Mouse (Mus musculus) adrenal gland, adult (tissue): ENCODE data around the gene Efna5.

Experiments
- DNase-seq, 2 experiments: peaks; one replicate each; pipeline ENCODE4 v3.0.0; 2022 to 2023; ENCODE audit warnings: low spot score in 1 of 2; ENCODE audit not compliant: inconsistent age in 2 of 2

The Efna5 gene

DNA sequence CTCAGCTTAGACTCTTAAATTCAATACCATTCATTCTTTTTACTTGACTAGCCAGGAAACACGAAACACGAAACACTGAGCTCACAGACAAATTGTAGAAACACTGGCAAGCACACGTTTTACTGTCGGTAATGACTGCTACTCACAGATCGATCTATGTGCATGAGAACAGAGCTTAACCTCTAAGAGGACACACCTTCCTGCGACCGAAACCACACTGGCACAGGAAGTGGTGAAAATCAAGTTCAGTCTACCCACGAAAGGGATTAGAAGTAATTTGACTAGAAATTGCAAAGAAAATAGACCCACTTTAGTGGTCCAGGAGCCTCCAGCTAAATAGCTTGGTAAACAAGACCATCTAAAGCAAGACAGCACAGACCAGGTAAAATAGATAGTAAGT is 23.8 kb downstream of the Efna5 start:
- no peak for DNase-seq

DNA sequence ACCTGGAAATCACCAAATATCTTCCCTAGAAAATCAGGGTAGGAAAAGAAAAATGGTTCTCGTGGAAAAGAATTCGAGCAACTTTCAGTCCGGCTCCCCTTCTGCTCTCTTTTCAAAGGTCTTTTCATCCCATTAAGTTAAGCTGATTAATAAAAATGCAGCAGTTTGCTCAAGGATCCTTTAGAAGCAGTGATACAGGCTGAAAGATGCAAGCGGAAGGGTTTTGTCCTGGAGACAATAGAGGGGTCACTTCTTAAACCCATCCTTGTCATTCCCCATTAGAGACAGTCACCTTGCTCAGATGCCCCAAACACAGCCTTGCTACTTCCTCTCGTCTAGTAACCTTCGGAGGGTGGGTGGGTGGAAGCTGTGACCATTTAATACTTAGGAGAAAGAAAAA is 27.4 kb downstream of the Efna5 start:
- no peak for DNase-seq

DNA sequence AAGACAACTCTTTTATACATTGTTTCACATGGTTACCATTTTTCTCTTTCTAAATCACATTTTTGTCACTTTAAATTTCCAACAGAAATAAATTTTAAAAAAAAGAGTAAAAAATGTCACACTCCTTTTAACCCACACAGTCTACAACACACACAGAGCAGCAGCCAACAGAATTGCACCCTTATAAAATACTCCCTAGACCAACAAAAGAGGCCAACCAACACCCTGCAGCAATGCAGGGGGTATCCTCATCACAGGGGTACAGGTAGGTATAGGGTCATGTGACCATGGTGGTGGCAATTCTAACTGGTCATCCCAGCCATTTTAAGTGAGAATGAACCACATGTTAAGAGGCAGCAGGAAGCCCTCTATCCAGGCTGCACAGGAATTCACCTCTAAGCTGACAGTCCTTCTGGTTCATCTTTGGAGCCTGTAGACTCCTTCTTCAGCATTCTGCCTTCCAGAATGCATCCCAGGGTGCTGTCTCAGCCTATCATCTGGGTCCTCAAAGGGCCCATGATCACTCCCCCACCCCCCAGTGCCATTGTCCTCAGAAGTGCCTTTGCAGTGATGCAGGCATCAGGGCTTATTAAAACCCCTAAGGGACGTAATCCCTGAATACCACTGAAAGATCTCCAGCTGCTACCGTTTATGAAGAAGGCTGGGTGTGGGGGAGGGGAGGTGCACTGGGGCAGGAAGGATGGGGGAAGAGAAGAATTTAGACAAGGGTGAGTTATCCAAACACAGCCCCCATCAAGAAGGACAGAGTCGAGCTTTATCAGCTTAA is 28.1 kb downstream of the Efna5 start:
- no peak for DNase-seq

DNA sequence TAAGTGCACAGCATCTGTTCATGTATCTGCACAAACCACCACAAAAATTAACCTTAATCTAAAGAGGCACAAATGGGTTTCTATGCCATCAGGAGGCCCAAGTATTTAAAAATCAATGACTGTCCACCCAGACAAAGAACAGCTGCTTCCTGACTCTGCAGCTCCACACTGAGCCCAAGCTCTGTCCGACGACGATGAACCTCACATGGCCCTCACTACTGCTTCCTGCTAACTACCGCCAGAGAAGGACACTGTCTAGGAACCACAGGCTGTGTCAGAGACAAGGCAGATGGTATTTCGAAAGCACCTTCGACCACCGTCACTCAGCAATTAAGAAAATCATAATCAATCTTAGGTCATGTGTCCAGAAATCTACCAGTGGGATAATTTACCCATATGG is 29.8 kb downstream of the Efna5 start:
- no peak for DNase-seq

DNA sequence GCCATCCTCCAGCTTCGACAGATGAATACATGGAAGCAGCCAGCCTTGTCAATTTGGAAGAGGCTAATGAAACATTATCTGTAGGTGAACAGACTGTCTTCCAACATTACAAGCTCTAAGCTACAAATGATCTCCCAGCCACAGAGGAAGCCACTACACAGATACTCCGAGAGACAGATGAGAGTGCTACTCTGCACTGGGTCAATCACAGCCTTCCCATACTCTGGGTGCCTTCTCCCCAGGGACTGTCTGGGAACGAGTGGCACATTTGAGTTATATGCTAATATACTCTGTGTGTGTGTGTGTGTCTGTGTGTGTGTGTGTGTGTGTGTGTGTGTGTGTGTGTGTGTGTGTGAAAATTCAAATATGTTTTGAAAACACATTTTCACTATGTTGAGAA is 30.5 kb downstream of the Efna5 start:
- no peak for DNase-seq

DNA sequence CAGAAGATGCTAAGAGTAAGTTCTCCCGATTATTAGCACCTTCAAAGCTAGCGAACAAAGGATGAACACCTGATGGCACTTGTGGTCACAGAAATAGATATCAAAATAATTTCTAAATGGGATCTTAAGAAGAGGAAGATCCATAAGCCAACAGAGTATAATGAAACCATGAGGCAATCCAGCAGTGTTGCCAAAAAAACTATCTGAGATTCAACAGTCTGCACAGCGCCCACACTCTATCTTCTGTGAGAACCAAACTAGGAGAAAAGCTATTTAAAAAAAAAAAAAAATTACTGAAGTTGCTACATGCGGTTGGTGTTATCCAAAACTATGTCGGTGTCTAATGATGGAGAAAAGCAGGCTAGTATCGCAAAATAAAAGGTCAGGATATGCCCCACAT is 31.4 kb downstream of the Efna5 start:
- no peak for DNase-seq

DNA sequence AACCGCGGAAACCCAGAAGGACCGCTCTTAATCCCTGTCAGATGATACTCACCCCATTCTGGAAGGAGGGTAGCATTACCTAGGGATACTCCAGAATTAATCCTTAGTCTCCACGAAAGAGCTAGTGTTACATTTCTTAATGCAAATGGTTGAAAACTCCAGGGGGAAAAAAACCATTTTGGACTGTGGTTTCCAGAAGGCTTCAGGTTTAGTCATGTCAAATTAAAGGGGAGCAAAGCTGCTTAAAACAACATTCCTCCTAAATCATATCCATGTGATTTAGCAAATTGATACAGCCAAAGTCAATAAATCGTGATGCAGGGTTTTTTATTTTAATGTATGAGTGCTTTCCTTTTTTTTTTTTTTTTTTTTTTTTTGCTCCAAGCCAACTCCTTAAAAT is 35.5 kb downstream of the Efna5 start:
- no peak for DNase-seq

DNA sequence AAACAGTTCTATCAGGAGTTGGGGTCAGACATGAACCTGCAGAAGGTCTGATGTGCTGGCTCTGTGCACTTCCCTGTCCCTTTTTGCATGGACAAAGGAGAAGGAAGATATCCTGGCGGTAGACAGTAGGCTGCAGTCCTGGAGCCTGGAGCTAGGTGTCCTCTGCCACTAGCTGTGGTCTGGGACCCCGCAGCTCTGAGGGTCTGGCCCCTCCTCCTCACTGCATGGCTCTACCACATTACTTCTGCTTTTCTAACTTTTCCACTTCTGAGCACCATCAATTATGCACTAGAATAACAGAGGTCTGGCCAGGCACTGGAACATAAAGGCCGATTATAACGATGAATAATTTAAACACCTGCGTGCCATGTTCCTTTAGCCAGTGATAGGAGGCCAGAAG is 36.8 kb downstream of the Efna5 start:
- DNase-seq = no peak

DNA sequence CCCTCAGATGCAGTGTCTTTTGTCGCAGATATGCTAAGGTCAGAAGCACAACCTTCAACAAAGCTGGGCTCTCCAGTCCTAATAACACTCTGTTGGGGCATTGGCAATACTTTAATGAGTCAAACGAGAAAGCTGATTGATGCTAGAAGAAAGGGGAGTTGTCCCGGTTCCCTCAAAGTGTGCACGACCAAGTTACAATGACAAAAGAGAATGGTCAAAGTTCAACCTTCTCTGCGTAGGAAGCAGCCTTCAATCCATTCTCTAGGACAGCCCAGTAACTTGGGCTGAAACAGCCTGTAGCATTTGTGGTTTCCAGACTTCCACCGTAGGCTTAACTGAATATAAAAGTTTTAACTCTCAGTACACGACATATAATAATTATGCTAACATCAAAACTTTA is 43.8 kb downstream of the Efna5 start:
- no peak for DNase-seq

DNA sequence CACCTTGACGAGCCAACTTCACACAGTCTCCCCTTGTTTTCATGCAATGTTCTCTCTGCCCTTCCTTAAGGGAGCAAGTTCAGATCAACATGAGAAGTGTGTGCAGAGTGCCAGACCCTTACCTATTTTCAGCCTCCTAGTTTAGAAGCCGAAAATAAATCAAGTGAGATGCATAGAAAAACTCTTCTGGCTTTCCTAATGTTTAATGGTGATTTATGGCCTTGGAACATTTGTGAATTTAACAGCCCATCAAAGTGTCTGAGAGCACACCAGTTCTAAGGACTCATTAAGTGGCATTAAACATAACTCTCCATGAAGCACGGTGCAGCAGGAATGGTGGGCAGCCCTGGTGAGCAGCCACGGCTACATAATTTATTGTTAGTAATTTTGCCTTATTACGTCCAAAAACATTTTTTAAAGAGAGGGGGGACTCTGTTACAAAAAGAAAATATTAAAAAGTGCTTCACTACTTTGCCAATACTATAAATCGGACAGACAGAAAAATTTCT is 44.5 kb downstream of the Efna5 start:
- no peak for DNase-seq

DNA sequence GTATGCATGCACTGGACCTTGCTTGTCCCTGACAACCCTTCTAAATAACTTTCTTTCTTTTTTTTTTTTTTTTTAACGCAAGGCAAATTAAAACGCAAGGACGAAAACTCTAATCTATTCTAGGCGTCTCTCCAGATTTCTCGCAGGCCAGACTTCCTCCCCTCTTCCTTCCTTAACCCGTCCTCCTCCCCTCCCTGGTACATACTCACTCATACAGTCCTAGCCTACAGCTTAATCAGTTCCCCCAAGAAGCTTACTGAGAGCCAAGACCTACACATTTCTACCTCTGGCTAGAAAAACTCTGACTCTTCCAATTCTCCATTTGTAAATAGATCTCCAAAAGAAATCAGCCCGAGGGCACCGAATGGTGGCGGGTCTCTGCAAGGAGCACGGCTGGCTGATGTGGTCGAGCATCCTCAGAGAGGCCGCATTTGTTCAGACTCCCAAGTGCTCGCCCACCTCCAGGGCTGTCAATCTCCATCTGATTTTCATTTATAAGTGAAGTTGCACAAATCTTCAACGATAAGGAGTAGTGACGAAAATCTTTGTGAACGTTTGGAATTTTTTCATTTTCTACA is 48.5 kb downstream of the Efna5 start:
- no peak for DNase-seq

DNA sequence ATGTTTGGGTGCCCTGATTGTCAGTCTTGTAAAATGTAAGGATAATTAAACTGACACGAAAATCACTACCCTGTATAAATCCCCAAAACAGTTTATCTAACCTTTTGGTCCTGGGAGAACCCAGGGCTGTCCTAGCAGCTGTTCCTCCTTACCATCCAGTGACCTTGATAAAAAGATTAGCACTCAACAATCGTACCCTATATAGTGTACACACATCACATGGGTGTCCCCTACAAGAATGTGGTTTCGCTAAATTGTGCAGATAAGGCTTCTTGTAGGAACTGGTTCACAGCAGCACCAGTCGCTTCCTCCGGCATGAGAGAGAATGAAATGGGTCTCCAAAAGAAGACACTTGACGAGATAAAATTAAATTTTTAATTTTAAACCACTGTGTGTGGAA is 53.6 kb downstream of the Efna5 start:
- DNase-seq = no peak

DNA sequence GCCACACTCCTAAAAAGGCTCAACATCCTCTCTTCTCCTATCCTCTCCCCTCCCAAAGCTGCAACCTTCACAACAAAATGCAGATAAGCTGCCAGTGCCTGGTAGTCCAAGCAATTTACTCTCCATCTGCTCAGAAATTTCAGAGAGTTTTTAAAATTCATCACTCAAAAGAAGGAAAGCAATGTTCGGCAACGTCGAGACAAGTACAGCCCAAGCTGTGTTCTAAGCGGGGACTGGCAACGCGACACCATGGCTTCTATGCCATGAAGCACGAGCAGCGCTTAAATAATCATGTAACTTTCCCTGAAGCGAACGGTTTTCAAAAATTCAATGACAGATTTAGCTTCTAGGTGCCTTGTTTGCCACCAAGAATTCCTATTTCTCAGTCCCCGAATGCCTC is 59.9 kb downstream of the Efna5 start:
- no peak for DNase-seq

DNA sequence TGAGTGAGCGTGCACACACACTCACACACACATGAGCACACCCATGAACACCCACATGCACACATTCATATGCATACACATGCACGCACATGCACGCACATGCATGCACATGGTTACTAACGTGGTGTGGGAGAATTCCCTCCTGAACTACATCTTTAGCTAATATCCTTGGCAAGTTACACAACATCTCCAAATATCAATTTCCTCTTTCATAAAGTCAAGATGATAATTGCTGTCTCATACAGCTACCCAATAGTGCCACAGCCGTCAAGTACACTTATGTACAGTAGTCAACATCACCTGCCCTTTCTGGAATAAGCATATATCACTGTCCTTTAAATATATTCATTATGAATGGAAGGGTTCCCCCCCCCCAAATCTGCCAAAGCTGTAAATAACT is 61.2 kb downstream of the Efna5 start:
- DNase-seq = no peak

DNA sequence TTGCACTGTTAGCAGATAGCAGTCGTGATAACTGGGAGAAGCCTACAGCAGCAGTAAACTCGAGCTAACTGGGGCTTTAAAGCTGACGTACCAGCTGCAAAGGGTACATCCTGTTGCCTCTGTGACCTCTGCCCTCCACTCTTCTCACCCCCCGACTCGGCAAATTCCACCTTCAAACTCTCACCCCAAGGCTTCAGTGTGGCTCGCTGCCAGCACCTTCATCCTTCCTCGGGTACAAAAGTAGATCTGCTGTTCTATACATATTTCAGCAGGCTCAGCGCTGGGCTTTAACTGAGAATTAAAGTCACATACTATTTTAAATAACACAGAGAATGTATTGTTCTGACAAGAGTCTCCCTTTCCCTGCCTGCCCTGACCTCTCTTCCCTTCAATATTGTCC is 62.3 kb downstream of the Efna5 start:
- DNase-seq = no peak

DNA sequence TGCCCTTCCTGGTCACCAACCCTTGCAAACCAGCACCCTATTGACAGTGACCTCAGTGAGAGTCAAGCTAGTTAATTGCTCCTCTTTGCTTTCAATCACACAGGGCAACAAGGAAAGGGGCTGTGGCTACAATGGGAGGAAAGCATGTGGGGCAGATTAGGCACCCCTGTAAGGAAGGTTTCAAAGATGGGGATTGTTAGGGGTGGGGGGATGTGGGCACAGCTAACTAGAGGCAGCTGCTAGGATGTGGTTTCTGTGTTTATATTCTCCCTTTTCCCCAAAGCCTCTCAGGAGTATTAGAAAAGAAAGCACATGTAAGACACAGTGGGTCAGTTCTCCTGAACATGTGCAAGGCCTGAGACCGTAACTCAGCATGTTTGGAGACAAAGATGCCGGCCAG is 62.8 kb downstream of the Efna5 start:
- no peak for DNase-seq

DNA sequence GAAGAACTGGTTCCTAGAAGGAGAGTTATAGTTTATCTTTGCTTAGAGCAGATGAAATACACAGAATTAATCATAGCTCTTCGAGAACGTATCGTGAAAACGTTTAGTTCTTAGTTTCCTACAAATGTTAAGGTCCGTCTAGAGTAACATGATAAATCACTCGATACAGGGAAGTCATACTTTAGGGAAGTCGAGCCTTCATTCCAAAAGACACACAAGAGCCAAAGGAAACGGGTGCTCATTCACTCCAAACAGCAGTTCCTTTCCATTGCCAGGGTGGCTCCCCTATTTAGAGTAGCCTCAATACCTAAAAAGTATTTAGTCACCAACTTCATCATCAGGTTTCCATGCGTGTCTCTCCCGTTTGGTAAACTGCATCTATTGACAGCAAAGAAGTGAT is 64.2 kb downstream of the Efna5 start:
- no peak for DNase-seq

DNA sequence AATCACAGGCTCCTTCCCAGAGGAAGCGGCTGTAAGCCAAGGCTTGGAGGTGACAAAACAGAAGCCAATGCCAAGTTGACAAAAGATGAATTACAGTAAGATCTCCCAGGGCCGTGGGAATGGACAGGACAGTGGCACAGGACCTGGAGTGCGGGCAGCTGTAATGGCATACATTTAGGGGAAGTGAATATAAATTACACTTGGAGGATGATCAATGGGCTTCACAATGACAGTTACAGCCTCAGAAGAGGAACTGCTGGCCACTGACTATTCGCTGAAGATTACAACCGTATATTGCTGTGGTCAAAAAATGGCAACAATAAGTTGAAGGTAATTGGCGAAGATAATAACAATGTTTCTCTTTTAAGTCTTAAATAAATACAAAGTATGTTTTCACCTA is 67.7 kb downstream of the Efna5 start:
- peak in 1 of 2 experiments; percentile 38 for DNase-seq

DNA sequence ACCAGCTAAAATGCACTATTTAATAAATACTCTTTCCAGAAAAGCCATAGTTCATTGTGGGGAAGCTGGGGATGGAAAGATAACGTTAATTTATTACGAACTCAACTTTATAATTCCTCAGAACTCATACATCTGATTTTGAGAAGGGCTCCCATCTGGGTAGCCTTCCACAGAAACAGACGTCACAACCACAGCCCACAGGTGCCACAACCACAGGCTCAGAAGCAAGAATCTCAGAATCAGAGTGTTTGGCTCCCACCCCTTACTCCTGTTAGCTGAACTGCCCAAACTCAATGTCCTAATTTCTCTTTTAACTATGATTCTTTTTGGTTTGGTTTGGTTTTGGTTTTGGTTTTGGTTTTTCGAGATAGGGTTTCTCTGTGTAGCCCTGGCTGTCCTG is 73.2 kb downstream of the Efna5 start:
- DNase-seq = no peak

DNA sequence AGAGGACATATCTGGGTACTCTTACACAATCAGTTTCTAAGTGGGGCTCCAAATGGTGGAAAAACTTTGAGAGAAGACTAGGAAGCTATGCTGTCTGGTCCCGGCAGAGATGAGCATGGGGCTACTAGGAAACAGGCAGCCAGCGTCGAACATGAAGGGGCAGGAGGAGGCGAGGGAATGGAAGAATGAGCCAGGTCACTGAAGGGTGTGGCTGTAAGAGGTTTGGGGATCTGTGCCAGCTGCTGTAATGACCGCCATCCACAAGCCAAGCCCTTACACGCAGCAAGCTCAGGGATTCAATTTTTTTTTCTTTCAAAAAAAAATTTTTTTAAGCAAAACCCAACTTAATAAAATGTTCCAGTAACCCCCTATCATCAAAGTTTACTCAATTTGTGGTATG is 74.5 kb downstream of the Efna5 start:
- DNase-seq = no peak

DNA sequence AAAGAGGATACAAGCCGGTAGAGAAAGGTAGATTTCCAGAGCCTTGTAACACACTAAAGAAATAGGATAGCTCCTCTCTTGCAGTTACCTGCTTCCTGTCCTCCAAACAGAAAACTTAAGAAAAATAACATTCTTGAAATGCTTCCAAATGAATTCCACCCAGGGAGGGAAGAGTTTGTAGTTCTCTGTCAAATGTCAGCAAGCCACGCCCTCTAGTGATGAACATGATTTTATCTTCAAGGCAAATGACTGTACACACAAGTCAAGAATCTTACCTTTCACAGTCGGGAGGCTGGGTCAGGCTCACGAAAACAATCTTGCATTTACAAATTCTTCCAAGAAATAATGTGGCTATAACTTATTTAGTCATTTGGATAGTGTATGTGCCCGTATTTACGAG is 78.4 kb downstream of the Efna5 start:
- DNase-seq = peak in 1 of 2 experiments; percentile 59

DNA sequence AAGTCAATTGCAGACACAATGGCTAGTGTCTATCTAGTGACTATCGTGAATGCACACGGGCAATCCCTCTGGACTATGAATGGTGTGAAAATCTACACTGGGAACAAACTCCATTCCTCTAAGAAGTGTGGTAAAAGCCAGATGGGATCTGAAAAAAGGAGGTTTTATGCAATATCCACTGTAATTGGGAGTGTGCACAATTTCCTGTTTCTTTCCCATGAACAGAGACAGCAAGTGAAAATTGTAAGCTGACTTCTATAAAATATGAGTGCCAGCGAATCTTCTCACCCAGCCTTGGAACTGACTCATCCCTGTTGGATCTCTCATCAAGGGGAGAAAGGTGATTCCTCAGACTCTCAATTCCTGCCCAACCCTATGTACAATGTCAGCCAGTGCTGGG is 83.8 kb downstream of the Efna5 start:
- no peak for DNase-seq
